Mouse (Mus musculus) thymus, adult 2 months (tissue): Measurements from ENCODE around the gene Gm11985.

ENCODE experiments used
- CTCF ChIP-seq: fragments of 200-500 bp; IDR thresholded peaks from 2 replicates; pipeline ENCODE4 v1.5.1; 2012; ENCODE audit warnings: mild to moderate bottlenecking, control low read depth, low read length, moderate library complexity, borderline replicate concordance; ENCODE audit not compliant: control insufficient read depth, poor library complexity, insufficient read depth; ENCODE audit errors: extremely low read depth
- POLR2A ChIP-seq: fragments of 200-500 bp; IDR thresholded peaks from 2 replicates; pipeline ENCODE4 v1.6.1; 2012; ENCODE audit warnings: mild to moderate bottlenecking, low read length, control low read depth, moderate library complexity; ENCODE audit not compliant: control insufficient read depth, poor library complexity, insufficient read depth; ENCODE audit errors: extremely low read depth

DNA sequence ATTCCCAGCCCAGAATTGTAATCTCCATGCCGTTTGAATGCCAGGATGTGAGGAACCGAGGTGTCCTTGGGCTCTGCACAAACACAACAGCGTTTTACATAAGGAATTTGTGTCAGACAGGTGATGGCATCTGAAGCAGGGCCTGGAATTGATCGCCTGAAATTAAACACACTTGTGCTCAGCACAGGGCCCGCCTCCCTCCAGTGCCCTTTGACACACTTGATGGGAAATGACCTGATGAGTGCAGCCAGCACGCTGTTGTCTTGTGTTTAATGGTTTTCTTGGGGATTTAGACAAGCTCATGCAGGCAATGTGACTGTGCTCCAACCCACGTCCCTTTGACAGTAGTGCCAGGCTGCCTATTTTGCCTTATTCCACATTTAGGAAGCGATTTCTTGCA lies 897 bp downstream of the Gm11985 start:
- TF ChIP-seq CTCF (no peak), POLR2A (no peak)
